Mouse (Mus musculus): ENCODE results near the gene Lce1d.
"Not testable (repeated sequence)": the region's sequence is repeated elsewhere in the genome, so short reads cannot be mapped to it uniquely, and the experiment has no call there.

The Lce1d gene

DNA sequence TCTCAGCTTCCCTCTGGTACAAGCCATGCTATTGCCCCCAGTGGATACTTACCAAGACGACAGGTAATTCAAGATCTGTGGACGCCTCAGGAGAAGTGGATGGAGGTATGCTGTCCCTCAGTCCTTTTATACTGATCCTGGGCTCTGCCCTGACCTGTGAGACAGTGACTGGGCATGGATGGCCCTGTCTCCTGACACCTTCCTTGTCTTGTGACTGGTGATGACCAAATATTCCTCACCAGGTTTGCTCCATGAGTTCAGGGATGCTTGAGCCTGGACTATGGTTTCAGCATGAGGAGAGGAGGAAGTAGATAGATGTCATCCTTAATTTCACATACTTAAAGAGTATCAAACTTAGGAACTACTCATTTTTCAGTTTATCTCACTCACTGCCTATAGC, at the start of gene Lce1d:
TSS of gene Lce1d (minus strand) at position 101 of the 400 bp plus-strand sequence.
- in situ Hi-C loops (cut with MboI, MseI), result no loop called here

DNA sequence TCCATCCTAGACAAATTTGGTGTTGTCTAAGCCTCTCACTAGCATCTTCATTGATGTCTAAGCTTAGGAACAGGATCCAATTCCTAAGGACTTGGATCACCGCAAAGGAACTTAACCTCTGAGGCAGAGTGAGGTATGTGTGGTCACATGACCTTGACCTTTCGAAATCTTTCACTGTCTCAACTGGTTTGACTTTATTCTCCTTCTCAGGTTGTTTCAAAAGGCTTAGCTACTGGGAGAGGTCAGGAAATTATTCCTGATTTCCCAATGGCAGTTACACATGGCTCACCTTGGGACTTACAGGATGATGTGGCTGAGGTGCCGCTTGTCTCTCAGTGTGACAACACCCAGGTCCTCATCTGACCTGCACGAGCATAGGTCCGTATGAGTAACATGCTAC, 35.6 kb upstream of the Lce1d start:
- in situ Hi-C loops (cut with MboI, MseI), result no loop called here

DNA sequence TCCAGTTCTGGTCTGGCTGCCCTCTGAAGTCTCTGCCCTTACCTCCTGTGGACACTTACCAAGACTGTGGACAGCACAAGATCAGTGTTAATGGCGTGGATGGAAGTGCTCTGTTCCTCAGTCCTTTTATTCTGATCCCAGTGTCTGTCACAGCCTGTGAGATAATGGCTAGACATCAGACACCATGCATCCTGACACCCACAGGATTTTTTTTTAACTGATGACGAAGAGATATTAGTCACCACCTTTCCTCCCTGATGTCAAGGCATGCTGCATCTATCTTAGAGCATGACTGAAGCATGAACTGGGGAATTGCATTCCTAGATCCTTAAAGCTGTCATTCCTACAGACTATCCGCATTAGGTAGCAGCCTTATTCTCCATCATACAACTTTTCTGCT, 33.2 kb upstream of the Lce1d start, which contains the start of gene Lce1f:
TSS of gene Lce1f (minus strand) at position 101 of the 400 bp plus-strand sequence.
- in situ Hi-C loops (cut with MboI, MseI), result no loop called here

DNA sequence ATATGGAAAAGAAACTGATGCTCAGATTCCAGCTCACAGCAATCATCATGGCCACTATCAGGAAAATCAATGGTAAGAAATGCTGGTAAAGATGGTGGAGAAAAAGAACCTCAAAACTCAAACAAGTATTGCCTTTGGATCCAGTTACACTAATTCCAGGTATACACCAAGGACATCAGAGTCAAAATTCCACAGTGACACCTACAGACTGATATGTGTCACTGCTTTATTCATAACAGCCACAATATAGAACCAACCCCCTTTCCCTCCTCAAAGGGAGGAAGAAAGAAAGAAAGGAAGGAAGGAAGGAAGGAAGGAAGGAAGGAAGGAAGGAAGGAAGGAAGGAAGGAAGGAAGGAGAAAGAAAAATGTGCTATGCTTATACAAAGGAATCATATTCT, 28.1 kb upstream of the Lce1d start:
- in situ Hi-C loops (cut with MboI, MseI), result no loop called here

DNA sequence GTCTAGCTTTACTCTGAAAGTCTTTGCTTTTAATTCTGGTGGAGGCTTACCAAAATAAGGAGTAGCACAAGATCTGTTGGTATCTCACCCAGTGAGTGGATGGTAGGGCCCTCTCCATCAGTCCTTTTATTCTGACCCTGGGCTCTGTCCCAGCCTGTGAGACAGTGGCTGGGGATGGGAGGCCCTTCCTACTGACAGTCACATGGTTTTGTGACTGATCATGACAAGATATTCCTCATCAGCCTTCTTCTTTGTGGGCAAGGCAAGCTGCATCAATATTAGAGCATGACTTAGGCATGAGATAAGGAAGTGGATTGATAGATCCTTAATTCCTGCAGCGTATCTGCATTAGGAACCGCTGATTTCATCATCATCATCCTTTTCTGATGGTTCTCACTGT, 22.0 kb upstream of the Lce1d start, which contains the start of gene Lce1e:
TSS of gene Lce1e (minus strand) at position 101 of the 400 bp plus-strand sequence.
- in situ Hi-C loops (cut with MboI, MseI), result no loop called here

DNA sequence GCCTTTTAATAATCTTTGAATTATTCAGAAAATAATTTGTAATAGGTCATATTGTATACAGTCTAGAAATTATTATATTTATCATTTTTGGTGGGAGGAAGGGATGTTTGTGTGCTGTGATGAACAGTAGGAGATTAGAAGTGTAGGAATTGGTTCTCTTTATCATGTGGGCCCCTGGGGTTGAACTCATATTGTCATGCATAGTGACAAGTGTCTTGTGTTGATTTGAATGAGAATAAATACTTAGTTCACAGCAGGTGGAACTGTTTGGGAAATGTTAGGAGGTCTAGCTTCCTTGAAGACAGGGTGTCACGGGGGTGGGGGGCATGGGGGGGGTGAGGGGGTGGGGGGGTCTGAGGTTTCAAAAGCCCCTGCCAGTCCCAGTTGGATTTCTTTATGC, 7.6 kb upstream of the Lce1d start:
- in situ Hi-C loops (cut with MboI, MseI), result no loop called here

DNA sequence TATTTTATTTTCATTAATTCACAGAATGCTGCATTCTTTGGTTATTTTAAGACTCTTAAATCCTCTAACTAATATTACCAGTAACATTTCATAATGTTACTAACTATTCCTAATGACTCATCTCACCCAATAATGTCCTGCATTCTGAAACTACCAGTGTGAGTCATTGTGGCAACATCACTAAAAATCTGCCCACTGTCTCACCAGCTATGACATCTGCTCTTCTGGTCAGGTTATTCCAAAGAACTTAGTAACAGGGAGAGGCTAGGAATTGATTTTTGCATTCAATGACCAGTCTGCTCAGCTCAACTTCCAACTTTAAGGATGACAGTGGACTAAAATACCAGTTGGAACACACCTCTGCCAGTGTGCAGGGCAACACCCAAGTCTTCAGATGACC, 4.7 kb upstream of the Lce1d start:
- in situ Hi-C loops (cut with MboI, MseI), result no loop called here

DNA sequence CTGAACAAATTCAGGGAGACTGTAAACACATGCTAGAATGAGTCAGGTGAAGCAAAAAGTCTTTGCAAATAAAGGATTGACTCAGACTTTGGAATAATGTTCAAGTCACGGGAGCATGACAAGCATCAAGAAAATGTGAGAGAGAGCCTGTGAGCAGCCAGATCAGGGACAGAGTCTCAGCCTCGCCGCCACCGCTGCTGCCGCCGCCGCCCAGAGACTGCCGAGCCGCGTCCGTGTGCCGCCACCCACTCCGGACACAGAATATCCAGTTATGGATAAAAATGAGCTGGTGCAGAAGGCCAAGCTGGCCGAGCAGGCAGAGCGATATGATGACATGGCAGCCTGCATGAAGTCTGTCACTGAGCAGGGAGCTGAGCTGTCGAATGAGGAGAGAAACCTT, 2.1 kb upstream of the Lce1d start:
- in situ Hi-C loops (cut with MboI, MseI), result not testable (repeated sequence)

DNA sequence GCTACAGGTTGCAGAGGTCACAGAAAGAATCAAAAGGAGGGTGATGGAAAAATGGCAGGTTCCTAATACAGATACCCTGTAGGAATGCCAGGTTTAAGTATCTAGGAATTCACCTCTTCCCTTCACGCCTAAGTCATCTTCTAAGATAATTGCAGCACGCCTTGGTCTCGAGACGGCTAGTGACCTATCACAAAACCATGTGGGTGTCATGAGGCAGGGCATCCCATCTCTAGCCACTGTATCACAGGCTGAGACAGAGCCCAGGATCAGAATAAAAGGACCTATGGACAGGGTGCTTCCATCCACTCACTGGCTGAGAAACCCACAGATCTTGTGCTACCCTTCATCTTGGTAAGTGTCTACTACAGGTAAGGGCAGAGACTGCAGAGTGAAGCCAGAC, 8.1 kb downstream of the Lce1d start, which contains the start of gene Lce1c:
TSS of gene Lce1c (plus strand) at position 301 of the 400 bp plus-strand sequence.
- in situ Hi-C loops (cut with MboI, MseI), result no loop called here

DNA sequence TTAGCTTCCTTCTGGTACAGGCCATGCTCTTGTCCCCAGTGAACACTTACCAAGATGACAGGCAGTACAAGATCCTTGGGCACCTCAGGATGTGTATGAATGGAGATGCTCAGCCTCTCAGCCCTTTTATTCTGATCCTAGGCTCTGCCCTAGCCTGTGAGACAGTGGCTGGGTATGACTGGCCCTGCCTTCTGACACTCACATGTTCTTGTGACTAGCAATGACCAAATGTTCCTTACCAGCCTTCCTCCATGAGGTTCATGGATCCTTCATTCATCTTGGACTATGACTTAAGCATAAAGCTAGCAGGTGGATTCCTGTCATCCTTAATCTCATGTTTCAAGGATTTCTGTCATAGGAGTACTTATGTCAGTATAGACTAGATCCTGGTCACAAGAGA, 16.8 kb downstream of the Lce1d start, which contains the start of gene Lce1a2:
TSS of gene Lce1a2 (minus strand) at position 101 of the 400 bp plus-strand sequence.
- in situ Hi-C loops (cut with MboI, MseI), result no loop called here

DNA sequence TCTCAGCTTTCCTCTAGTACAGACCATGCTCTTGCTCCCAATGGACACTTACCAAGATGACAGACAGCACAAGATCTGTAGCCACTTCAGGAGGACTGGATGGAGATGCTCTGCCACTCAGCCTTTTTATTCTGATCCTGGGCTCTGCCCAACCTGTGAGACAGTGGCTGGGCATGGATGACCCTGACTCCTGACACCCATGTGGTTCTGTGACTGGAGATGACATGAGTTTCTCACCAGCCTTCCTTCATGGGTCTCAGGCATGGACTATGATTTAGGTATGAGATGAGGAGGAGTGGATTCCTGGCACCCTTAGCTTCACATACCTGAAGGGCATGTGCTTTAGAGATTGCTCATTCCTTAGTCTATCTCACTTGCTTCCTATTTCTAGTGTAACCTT, 30.2 kb downstream of the Lce1d start, which contains the start of gene Lce1b:
TSS of gene Lce1b (minus strand) at position 101 of the 400 bp plus-strand sequence.
- in situ Hi-C loops (cut with MboI, MseI), result no loop called here

DNA sequence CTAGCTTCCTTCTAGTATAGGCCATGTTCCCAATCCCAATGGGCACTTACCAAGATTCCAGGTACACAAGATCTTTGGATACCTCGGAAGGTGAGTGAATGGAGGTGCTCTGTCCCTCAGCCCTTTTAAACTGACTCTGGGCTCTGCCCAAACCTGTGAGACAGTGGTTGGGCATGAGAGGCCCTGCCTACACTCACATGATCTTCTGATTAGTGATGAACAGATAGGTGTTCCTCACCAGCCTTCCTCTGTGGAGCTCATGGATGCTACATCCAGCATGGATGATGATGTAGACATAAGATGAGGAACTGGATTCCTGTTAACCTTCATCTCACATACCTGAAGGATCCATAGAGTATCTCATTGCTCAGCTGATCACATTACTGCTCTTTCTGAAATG, 38.8 kb downstream of the Lce1d start, which contains the start of gene Lce1a1:
TSS of gene Lce1a1 (minus strand) at position 101 of the 400 bp plus-strand sequence.
- in situ Hi-C loops (cut with MboI, MseI), result no loop called here

DNA sequence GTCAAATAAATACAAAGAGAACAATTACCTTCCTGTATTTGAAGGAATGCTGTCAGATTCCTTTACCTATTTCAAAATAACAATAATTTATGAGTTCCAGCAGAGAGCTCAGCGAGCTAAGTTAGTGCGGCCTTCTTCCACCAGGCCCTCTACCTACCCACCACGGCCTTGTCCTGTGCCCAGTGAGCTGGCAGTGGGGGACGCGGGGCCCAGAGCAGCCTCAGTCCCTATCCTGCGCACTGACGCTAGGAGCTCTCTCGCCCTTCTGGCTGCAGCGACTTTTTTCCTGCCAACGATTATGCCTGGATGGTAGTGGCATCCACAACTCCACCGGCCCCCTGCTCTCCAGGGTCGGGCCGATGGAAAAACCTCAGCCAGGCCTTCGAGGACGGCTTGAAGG, 47.2 kb downstream of the Lce1d start:
- in situ Hi-C loops (cut with MboI, MseI), result no loop called here

DNA sequence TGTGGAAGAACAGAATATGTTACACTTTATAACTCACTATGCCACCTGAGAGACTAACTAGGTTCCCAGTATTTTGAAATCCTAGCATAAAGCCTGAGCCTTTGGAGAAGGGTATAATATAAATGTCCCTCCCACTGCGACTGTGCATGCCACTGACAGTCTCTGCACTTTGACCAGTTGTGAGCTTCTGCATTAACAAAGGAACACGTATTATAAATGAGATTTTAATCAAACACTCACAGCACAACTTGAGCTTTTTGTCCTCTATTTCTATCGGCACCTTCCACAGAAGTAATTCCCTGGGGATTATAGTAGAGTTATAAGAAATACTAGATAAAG, 48.4 kb downstream of the Lce1d start:
- in situ Hi-C loops (cut with MboI, MseI), result no loop called here

DNA sequence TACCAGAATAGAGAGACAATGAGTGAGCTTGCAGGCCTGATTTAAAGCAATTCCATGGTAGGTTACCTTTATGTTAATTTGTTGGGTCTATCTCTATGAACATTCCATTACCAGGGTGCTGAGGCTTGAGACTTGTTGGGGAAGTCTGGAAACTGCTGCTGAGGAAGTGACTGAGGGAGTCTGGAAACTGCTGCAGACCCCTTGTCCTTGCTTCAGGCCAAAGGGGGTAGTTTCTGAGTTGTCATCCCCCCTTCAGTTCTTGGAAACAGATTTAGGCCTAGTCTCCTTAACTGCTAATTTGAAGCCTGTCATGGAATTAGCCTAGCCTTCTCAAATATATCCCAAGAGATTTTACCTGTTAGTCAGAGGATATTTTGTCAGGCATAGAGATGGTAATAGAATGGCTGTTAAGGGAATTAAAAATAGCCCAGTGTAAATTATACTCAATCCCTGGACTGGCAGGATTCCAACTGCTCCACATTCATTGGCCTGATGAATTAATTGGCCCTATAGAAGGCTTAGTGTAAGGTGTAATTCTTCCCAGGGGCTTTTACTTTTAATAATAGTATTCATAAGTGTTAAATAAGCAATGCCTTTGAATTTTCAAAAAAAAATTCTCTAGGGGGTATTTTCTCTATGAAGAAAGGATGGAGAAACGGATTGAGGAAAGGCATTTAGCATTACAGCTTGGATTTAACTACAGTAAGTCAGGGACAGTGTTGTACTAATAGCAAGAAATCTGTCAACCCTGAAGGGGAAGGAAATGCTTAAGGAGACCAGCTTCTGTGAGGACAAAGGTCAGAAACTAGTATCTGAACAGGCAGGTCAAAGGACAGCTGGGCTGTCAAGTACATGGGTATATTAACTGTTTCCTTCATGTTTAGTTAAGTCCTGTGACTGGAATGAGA, 49.0 kb downstream of the Lce1d start:
- in situ Hi-C loops (cut with MboI, MseI), result no loop called here

Data from T-helper 2 cell (primary cell).